Mouse (Mus musculus) neutrophil, adult 5-6 weeks (primary cell): ENCODE measurements around the gene Sirpb1b. TPM values are rescaled to one million over a fixed set of nuclear protein-coding genes. Genes with fewer than 3 reads are reported as not detected.
"Not testable (repeated sequence)": the region's sequence is repeated elsewhere in the genome, so short reads cannot be mapped to it uniquely, and the experiment has no call there.

Experiments
- ATAC-seq: fragments of 151-379, 151-347 bp; 2 replicates; pipeline ENCODE4 v1.8.0; 2017; ENCODE audit warnings: mild to moderate bottlenecking, moderate TSS enrichment; ENCODE audit not compliant: insufficient number of reproducible peaks, poor library complexity, low FRiP score, severe bottlenecking; ENCODE audit errors: extremely low read depth
- total RNA-seq: library from RNA; stranded (forward); fragments of 200-1000 nt; gene quantifications from 2 replicates; pipeline ENCODE4 v1.2.3, GENCODE M21; 2017

Sirpb1b gene
- 173 and 213 TPM in 2 replicates for total RNA-seq

GRCm38 (mm10) chr3:15574887-15575286 lies at the start of gene Sirpb1b:
Gene Sirpb1b (minus strand): TSS chr3:15575065.
- ATAC-seq = peak; percentile 84

DNA sequence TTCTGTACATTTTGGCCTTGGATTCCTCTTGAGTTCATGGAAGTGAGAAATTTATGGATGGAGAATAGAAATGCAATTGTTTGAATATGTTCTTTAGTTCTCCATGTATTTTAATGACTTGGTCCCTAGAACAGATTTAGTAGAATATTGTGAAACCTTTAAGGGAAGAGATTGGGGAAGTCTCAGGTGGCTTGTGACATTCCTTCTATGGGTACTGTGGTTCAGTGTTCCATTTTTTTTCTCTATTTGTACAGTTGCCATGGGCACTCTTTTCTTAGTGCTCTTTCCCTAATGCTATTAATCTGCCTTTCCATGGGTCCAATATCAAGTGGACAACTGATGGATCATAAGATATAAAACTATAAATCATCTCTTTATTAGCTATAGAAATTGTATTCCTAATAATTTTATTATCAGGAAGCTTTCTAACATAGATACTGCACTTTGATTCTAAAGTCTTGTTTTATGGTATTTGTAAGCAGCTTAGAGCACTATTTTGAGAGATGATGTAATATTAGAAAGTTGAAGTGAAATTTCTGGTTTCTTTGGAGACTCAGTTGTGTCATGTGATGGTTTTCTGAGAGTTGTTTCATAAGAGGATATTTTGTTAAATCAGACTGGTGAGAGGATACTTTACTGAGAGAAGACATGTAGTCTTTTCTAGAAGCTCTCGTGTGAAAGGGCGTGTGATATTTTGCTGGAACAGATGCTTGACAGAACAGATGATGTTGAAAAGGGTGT lies 15.7 kb upstream of the Sirpb1b start:
- not testable (repeated sequence) for ATAC-seq

GRCm38 (mm10) chr3:15586665-15587064 lies 11.8 kb upstream of the Sirpb1b start:
- ATAC-seq = peak; percentile 87

DNA sequence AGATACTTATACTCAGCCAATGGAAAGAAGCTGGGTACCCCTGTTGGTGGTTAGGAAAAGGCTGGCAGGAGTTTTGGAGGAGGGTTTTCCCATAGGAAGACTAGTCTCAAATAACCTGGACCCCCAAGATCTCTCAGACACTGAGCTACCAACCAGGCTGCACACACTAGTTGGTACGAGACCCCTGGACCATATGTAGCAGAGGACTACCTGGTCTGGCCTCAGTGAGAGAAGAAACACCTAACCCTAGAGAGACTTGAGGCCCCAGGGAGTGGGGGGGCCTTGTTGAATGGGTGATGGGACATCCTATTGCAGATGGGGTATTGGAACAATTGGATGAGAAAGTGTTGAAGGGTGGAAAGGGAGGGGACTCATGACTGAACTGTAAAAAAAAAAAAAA lies 8.6 kb upstream of the Sirpb1b start:
- ATAC-seq = no peak

- ATAC-seq = not testable (repeated sequence)
These were observed 8.1 kb upstream of the Sirpb1b start for GRCm38 (mm10) chr3:15582948-15583347.

GRCm38 (mm10) chr3:15576466-15576865 lies 1.6 kb upstream of the Sirpb1b start:
- peak; percentile 98 for ATAC-seq

DNA sequence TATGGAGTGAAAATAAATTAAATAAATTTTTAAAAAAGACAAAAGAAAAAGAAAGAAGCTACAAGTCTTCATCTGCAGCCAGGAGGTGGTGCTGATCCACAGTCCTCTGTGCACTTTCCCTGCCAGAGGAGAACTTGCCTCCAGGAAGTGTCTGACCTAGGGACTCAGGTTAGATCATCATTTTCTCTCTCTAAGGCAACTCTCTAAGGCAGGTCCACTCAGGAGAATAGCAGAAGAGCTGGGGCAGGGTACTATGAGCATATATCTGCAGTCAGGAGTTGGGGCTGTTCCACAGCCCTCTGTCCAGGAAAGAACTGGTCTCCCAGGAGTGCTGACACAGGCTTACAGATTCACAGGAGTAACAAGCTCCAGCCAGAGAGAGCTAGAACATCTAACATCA lies 46.3 kb downstream of the Sirpb1b start:
- ATAC-seq = no peak

DNA sequence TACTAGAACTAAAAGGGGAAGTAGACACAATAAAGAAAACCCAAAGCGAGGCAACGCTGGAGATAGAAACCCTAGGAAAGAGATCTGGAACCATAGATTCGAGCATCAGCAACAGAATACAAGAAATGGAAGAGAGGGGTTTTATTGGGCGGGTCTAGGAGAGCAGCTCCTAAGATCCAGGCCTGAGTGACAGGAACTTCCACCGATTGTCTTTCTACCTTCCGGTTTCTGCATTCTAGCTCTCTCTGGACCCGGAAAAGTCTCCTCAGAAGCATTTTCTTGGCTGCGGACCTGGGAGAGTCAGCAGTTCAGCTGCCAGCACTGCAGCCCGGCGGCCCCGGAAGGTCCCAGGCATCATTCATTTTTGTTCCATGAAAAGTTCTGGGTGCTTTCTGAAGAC lies 61.3 kb downstream of the Sirpb1b start:
- not testable (repeated sequence) for ATAC-seq

DNA sequence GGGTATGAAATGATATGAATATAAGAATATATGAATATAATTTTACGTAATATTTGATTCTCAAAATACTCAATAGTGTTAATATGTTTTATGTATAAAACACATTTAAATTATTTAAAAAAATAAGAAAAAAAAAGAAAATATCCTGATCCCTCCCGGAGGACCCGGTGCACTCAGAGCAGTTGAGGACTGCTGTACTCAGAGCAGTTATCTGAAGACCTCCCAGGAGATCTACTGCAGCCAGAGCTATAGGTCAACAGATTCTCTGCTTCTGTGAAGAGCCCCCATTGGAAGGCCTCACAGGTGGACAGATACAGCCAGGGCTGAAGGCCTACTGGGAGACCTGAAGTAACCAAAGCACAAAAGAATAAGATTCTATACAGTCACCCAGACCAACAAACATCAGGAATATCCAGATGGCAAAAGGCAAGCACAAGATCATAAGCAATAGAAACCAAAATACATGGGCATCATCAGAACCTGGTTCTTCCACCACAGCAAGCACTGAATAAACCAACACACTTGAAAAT lies 67.0 kb downstream of the Sirpb1b start:
- ATAC-seq = not testable (repeated sequence)

DNA sequence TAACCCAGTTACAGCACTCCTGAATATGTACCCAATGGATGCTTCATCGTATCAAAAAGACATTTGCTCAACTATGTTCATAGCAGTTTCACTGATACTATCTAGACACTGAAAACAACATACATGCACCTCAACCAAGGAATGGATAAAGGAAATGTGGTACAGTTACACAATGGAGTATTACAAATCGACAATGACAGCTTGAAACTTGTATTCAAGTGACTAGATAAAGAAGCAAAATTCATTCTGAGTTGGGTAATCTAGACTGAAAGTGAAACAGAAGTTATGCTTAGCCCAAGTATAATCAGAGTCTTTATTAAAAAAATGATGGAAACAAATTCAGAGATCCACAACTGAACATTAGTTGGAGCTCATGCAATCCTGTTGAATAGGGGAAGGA lies 100.0 kb downstream of the Sirpb1b start:
- ATAC-seq = not testable (repeated sequence)

DNA sequence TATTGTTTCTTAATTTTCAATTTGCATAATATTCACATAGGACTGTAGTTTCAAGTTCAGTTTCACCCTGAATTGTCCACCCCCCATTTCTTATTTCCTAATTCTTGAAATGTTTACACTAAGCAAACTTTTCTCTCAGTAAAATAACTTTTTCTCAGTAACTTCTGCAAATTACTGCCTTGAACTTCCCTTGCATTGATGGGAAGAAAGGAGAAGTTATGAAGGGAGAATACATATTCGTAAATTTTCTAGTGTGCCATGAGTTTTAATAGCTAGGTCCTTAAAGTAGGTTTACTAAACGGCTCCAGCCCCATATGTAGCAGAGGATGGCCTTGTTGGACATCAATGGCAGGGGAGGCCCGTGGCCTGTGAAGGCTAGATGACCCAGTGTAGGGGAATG lies 104.7 kb downstream of the Sirpb1b start:
- ATAC-seq = not testable (repeated sequence)

Other genes starting within 250 kb of the Sirpb1b start
- 32.9 and 44.5 TPM in 2 replicates for gene Gm9733, start 242.8 kb downstream of the Sirpb1b start, total RNA-seq
- gene Sirpb1a, start 148.5 kb downstream of the Sirpb1b start, total RNA-seq = 33.1 and 41.5 TPM in 2 replicates